In the genomic region with DNA sequence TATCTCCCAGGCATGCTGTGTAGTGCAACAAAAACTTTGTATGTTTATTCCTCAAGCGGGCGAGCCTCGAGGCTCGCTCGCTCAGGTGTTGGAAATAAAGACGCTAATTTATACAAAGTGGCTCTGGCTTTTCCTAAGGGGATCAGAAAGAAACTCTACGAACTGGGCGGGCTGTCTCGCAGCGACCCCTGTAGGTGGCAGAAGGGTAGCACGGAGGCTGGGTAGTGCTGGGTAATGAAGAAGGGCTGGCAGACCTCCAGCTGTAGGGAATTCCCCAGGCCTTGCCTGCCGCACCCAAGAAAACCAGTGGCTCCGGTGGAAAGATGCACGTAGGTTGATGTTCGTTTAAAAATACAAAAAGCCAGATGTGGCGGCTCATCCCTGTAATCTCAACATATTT, we compare ENCODE assay signal across 8 mouse cellular contexts. TPM values are rescaled to one million over a fixed set of nuclear protein-coding genes. Genes with fewer than 3 reads are reported as not detected.
DNase-seq lines count a peak whose midpoint lies in the region; ATAC-seq and TF ChIP-seq lines count a peak whose summit lies in the region.
"Had no signal": no experiment of that assay in that cellular context is flagged by ENCODE, and none has a peak within 500 bp of the region (broad histone marks: within the 10 kb centered on the region; RNA-seq: fewer than 3 reads in every experiment).

No protein-coding gene starts in this region.

- H3K27ac ChIP-seq in thymus, adult 2 months (ENCODE audit: control insufficient read depth, insufficient read depth, low read length): no peak overlapping the region
- no peak overlapping the region for H3K27ac ChIP-seq in kidney, adult 2 months (ENCODE audit: insufficient read depth, low read depth, low read length)
- H3K27ac ChIP-seq in liver, postnatal 0 days (ENCODE audit: low read depth): no peak overlapping the region
- H3K27ac ChIP-seq: heart, embryonic 13.5 days had no signal

- H3K9me3 ChIP-seq in liver, postnatal 0 days (ENCODE audit: low read length): no peaks in the 10 kb centered on the region
- H3K9me3 ChIP-seq: heart, embryonic 13.5 days had no signal

- no peak overlapping the region for H3K4me2 ChIP-seq in liver, postnatal 0 days (ENCODE audit: low read depth, low read length)
- H3K4me2 ChIP-seq: heart, embryonic 13.5 days had no signal

- H3K4me3 ChIP-seq in thymus, adult 2 months (ENCODE audit: control insufficient read depth, insufficient read depth, low read length): no peak overlapping the region
- no peak overlapping the region for H3K4me3 ChIP-seq in kidney, adult 2 months (ENCODE audit: insufficient read depth, low read depth, low read length)
- H3K4me3 ChIP-seq in liver, postnatal 0 days (ENCODE audit: low read depth, low read length): no peak overlapping the region
- H3K4me3 ChIP-seq: heart, embryonic 13.5 days had no signal

- WGBS in thymus, adult 2 months: 10% methylated on average over 16 of the region's 16 CpGs
- 5% methylated on average over 16 of the region's 16 CpGs for WGBS in kidney, adult 2 months
- 7% methylated on average over 16 of the region's 16 CpGs for WGBS in liver, postnatal 0 days (ENCODE audit: insufficient replicate concordance)

- H3K9ac ChIP-seq in liver, postnatal 0 days (replicated peaks): no peak overlapping the region
- H3K9ac ChIP-seq: heart, embryonic 13.5 days had no signal

- H3K36me3 ChIP-seq in thymus, adult 2 months (ENCODE audit: control insufficient read depth, insufficient read depth, low read length): no peaks in the 10 kb centered on the region
- no peaks in the 10 kb centered on the region for H3K36me3 ChIP-seq in kidney, adult 2 months (ENCODE audit: control insufficient read depth, insufficient read depth, low read length)
- no peaks in the 10 kb centered on the region for H3K36me3 ChIP-seq in liver, postnatal 0 days (replicated peaks; ENCODE audit: insufficient read depth, low read length)
- H3K36me3 ChIP-seq: heart, embryonic 13.5 days had no signal

- peak; percentile 88 for ATAC-seq in activated CD4-positive, CD25-positive, alpha-beta regulatory T cell, adult 4 months
- no peak for ATAC-seq in liver, postnatal 0 days

- TF ChIP-seq POLR2A in thymus, adult 2 months (IDR thresholded peaks at IDR 0.05; ENCODE audit: control insufficient read depth, extremely low read depth, insufficient read depth, low read length, poor library complexity): no peak
- no peak for TF ChIP-seq POLR2A in kidney, adult 2 months (IDR thresholded peaks at IDR 0.05; ENCODE audit: low read depth, low read length)

- H3K4me1 ChIP-seq in thymus, adult 2 months (replicated peaks; ENCODE audit: control insufficient read depth, insufficient read depth, low read length): no peaks in the 10 kb centered on the region
- no peaks in the 10 kb centered on the region for H3K4me1 ChIP-seq in kidney, adult 2 months (ENCODE audit: control insufficient read depth, insufficient read depth, low read length)
- H3K4me1 ChIP-seq in liver, postnatal 0 days (ENCODE audit: insufficient read depth): no peaks in the 10 kb centered on the region

- TF ChIP-seq CTCF in thymus, adult 2 months (IDR thresholded peaks at IDR 0.05; ENCODE audit: borderline replicate concordance, control insufficient read depth, extremely low read depth, insufficient read depth, low read length, poor library complexity): peak; percentile 55; the same call in 1 of the 2 replicates
- TF ChIP-seq CTCF in kidney, adult 2 months (conservative IDR thresholded peaks at IDR 0.05; ENCODE audit: insufficient read depth, insufficient read length, low read depth, low read length): no peak; the same call in 1 of the 2 replicates
- TF ChIP-seq CTCF in liver, postnatal 0 days (IDR thresholded peaks at IDR 0.05; ENCODE audit: low read depth): peak; percentile 55

- peak; percentile 38 for DNase-seq in thymus, adult 2 months
- no peak for DNase-seq in thymus, adult 18-20 months
- peak; percentile 58 for DNase-seq in embryo, embryonic 9.5 days (ENCODE audit: extremely low spot score)
- peak; percentile 38 for DNase-seq in kidney, adult 2 months
- DNase-seq in liver, postnatal 0 days: peak; percentile 59
- DNase-seq in right cerebral cortex, postnatal 14 days: peak; percentile 81

- TF ChIP-seq EP300 in liver, postnatal 0 days (IDR thresholded peaks at IDR 0.05; ENCODE audit: low read depth): no peak

- no peaks in the 10 kb centered on the region; the same call in 1 of the 2 replicates for H3K27me3 ChIP-seq in thymus, adult 2 months (ENCODE audit: control insufficient read depth, insufficient read depth, low read length)
- H3K27me3 ChIP-seq in kidney, adult 2 months (replicated peaks; ENCODE audit: control insufficient read depth, insufficient read depth, low read length): no peaks in the 10 kb centered on the region; the same call in 1 of the 2 replicates
- peaks cover 43% of the 10 kb centered on the region for H3K27me3 ChIP-seq in liver, postnatal 0 days (ENCODE audit: insufficient read depth, low read length)

RNA-seq across cellular contexts. Expression of gene Myod1, which starts 2.7 kb away (rescaled TPM):
- 0.05 TPM in 1 of 2 replicates, not detected in the other for polyA plus RNA-seq in thymus, adult 2 months (2012; rRNA removed)
- not detected for polyA plus RNA-seq in activated CD4-positive, CD25-positive, alpha-beta regulatory T cell, adult 4 months (2017; shearing (Covaris generic))
- 0.20 TPM in 1 of 2 replicates, not detected in the other for polyA plus RNA-seq in kidney, adult 2 months (2012; rRNA removed)
- 0.09 TPM in 1 of 2 replicates, not detected in the other for polyA plus RNA-seq in liver, postnatal 0 days (2015; fragmentation: Nextera tagmentation; extraction: Ambion mirVana)

RNA-seq across cellular contexts. Expression of gene Kcnc1, which starts 17.3 kb away (rescaled TPM):
- 1.3 and 1.6 TPM in 2 replicates for polyA plus RNA-seq in thymus, adult 2 months (2012; rRNA removed)
- polyA plus RNA-seq in activated CD4-positive, CD25-positive, alpha-beta regulatory T cell, adult 4 months (2017; shearing (Covaris generic)): not detected
- polyA plus RNA-seq in kidney, adult 2 months (2012; rRNA removed): 0.05 and 0.23 TPM in 2 replicates
- 0.07 TPM in 1 of 2 replicates, not detected in the other for polyA plus RNA-seq in liver, postnatal 0 days (2015; fragmentation: Nextera tagmentation; extraction: Ambion mirVana)

Comparison
In these comparisons a context has a peak if more than half of its experiments do, and no peak if none do; other contexts are left out.
1. DNase-seq: peak in thymus, adult 2 months (single experiment), embryo, embryonic 9.5 days (single experiment), kidney, adult 2 months (single experiment), liver, postnatal 0 days (single experiment) and right cerebral cortex, postnatal 14 days (single experiment); none in thymus, adult 18-20 months (0 of 2).